Mouse (Mus musculus) heart, postnatal 0 days (tissue): ENCODE results near the gene Nacc1.

Experiments used
- CTCF ChIP-seq: IDR thresholded peaks from 2 replicates; pipeline ENCODE4 v1.5.1; 2016; ENCODE audit warnings: antibody characterized with exemption, control low read depth, low read depth
- EP300 ChIP-seq: IDR thresholded peaks from 2 replicates; pipeline ENCODE4 v1.6.1; 2016; ENCODE audit warnings: antibody characterized with exemption, low read depth

GRCm38 (mm10) chr8:84697166-84698130 is 9.8 kb upstream of the Nacc1 start:
- TF ChIP-seq EP300 (no peak), CTCF (peak; percentile 59)
